Mouse (Mus musculus): Measurements from ENCODE around the gene Mpp1. TPM values are rescaled to one million over a fixed set of nuclear protein-coding genes. Genes with fewer than 3 reads are reported as not detected.
A peak's percentile ranks its signal among the peaks of the same experiment; 100 is the strongest.

Mpp1 gene
- total RNA-seq, 2 experiments from 2014 or later: 12.2 to 13.8 TPM

DNA sequence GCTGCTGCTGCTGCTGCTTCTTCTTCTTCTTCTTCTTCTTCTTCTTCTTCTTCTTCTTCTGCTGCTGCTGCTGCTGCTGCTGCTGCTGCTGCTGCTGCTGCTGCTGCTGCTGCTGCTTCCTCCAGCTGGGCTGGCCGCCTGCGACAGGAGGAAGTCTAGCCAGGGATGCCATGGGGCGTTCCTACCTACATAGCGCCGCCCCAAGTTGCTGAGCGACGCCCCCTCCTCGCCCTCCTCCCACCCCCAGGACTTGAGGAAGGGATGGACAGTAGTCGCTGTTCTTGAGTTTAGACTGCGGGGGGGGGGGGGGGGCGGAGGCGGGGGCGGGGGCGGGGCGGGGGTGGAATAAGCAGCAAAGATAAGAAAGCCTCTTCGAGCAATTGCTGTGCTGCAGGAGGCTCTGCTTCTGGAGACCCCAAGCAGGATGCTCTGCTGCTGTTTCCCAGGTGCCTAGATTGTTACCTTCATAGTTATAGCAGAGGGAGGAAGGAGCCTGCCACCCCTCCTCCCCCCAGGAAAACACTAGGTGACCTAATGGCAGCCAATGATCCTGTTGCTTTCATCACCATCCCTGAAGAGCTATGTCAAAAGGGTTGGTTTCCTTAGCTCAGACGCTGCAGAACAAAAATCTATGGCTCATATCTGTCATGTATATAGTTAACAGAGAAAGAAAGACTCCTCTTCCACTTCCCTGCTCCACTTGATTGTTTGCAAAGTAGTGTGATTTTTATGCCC, 45.9 kb downstream of the Mpp1 start, which contains the start of gene Gab3:
TSS of gene Gab3 (minus strand) at position 685 of the 735 bp plus-strand sequence.
- peak; percentile 28 to 31 for DNase-seq
- intact Hi-C loops (cut with DNase I): no loop called here

DNA sequence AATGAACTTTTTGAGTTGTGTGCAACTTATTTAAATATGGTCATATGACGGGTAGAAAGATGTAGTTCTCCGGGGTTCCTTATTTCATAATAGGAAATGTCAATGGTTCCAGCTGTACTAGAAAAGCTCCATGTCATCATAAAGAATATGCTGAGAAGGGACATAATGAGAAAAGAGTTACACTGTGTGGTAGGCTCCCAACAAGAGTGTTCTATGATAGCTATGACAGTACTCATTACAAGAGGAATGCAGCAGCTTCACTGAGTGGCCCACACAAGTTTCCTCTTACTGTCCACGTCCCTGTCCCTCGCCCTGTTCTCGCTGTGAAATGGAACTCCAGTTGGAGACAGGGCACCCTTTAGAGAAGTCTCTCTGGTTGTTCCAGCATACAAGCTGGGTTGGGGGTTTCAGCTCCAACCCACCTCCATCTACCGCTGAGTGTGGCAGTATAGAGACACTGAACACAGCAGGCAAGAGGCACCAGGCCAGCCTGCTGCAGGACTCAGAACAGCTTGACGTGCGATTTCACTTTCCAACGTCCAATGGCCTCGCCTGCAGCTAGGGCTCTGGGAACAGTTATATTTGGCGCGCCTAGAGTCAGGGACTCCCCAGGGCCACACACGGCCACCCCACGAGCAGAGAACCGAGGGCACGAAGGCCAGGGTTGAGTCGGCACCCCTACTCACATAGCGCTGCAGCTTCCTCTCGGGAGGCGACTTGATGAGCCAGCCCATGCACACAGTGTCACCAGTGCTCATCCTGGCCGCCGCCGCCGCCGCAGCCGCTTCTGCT, 46.6 kb downstream of the Mpp1 start:
- intact Hi-C loops (cut with DNase I): no loop called here
- peak in 1 of 2 experiments; percentile 18 for DNase-seq

DNA sequence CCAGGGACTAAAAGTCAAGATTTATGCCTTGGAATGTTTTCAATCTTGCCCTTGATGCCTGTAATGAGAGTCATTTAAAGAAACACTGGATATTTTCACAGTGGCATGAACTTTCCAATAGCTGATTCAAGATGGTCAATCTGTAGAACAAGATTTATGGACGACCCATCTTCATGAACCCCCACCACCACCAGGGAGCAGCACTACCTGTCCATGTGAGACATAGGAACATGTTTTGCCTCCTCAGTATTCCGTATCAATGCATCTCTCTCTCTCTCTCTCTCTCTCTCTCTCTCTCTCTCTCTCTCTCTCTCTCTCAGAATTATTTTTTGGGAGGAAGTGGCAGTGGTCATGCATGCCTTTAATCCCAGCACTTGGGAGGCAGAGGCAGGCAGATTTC, 48.5 kb downstream of the Mpp1 start:
- no peak for DNase-seq
- intact Hi-C loops (cut with DNase I): no loop called here

Other genes with a start within 250 kb of the Mpp1 start
- gene Gab3, start 45.6 kb downstream of the Mpp1 start, total RNA-seq (2021): under 1 TPM; 0.52 to 0.84 TPM
- gene Dkc1, start 35.2 kb downstream of the Mpp1 start, total RNA-seq (2021): 10 to 100 TPM; 25.5 to 29.2 TPM
- gene Smim9, start 32.8 kb upstream of the Mpp1 start, total RNA-seq (2021): not detected

All from gastrocnemius, postnatal 36 days (tissue).